Mouse (Mus musculus): ENCODE measurements around the gene Teddm2.

DNA sequence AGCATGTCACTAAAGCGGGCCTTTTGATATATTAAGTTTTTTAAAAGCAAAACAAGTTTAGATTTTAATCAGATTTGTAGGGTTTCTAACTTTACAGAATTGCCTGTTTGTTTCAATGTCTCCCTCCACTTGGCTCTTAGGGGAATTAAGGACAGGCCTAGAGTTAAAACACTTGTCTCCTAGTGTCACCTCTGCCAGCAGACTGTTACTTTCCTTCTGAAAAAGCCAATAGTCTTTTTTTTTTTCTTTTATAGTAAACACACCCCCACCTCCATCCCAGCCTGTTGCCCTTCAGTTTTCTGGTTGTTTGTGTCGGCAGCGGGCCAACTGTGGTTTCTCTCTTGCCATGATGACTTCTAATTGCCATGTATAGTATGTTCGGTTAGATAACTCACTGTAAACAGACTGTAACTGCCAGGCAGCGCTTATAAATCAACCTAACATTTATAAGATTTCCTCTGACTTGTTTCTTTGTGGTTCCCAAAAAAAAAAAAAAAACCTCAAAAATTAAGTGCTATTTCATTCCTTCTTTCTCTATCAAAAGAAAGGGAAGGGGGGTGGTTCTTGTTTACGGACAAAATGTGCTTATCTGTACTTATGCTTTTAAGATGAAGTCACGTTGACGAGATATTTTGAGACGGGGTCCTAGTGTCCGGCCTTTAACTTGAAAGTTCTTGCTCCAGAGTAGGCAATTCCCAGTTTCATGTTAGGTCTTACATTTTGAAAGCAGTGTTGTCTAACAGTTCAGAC, 9.4 kb upstream of the Teddm2 start:
- no peak for TF ChIP-seq TAL1 (IDR thresholded peaks at IDR 0.05; ENCODE audit: low read length)
- TF ChIP-seq GATA1 (IDR thresholded peaks at IDR 0.05; ENCODE audit: low read length), result no peak
